Mouse (Mus musculus) hindbrain, embryonic 14.5 days (tissue): ENCODE measurements around the gene Reg3a. TPM values are rescaled to one million over a fixed set of nuclear protein-coding genes. Genes with fewer than 3 reads are reported as not detected.
"Not testable (repeated sequence)": the region's sequence is repeated elsewhere in the genome, so short reads cannot be mapped to it uniquely, and the experiment has no call there.

Source experiments
- ATAC-seq: fragments of 200-750 bp; cut with Nextera tagmentation; 2 replicates; pipeline ENCODE4 v1.8.0; 2017; ENCODE audit warnings: moderate number of reproducible peaks, mild to moderate bottlenecking, moderate TSS enrichment, moderate library complexity; ENCODE audit not compliant: low FRiP score
- DNase-seq: peaks from one replicate; pipeline ENCODE4 v3.0.0-alpha.2; 2015; ENCODE audit warnings: low spot score
- H3K27ac ChIP-seq: fragments of 300-500 bp; sonication (generic); 2 replicates; pipeline ENCODE4 v1.5.1; 2014; ENCODE audit warnings: mild to moderate bottlenecking, moderate library complexity
- H3K27me3 ChIP-seq: fragments of 300-500 bp; sonication (generic); 2 replicates; pipeline ENCODE4 v1.6.1; 2014; ENCODE audit warnings: mild to moderate bottlenecking, low read length, mixed read lengths; ENCODE audit not compliant: control insufficient read depth, insufficient read depth
- H3K36me3 ChIP-seq: fragments of 300-500 bp; sonication (generic); replicated peaks from 2 replicates; pipeline ENCODE4 v1.6.1; 2014; ENCODE audit not compliant: control insufficient read depth, insufficient read depth
- H3K4me1 ChIP-seq: fragments of 300-500 bp; sonication (generic); replicated peaks from 2 replicates; pipeline ENCODE4 v1.6.1; 2014; ENCODE audit warnings: antibody characterized with exemption, low read length, mixed read lengths; ENCODE audit not compliant: control insufficient read depth, insufficient read depth
- H3K4me2 ChIP-seq: fragments of 300-500 bp; sonication (generic); replicated peaks from 2 replicates; pipeline ENCODE4 v1.6.1; 2014; ENCODE audit warnings: mild to moderate bottlenecking, moderate library complexity
- H3K4me3 ChIP-seq: fragments of 300-500 bp; sonication (generic); replicated peaks from 2 replicates; pipeline ENCODE4 v1.5.1; 2014; ENCODE audit warnings: mild to moderate bottlenecking, low read length
- H3K9ac ChIP-seq: fragments of 300-500 bp; sonication (generic); 2 replicates; pipeline ENCODE4 v1.6.1; 2014
- H3K9me3 ChIP-seq: fragments of 300-500 bp; sonication (generic); 2 replicates; pipeline ENCODE4 v1.6.1; 2016; ENCODE audit warnings: low read length; ENCODE audit not compliant: control insufficient read depth
- WGBS: fragments of 180-500 bp; shearing (Covaris S2); extraction: QIAGEN DNeasy Blood & Tissue Kit; methylation state at CpG from one replicate; pipeline ENCODE4 v1.1.7; 2014; 5-methylcytosine and 5-hydroxymethylcytosine counted together
- polyA plus RNA-seq: library from polyadenylated mRNA; unstranded; fragments of >200 nt; fragmentation: Nextera tagmentation; extraction: Ambion mirVana; gene quantifications from 2 replicates; pipeline ENCODE4 v1.2.1, GENCODE M21; 2014

Reg3a gene
- polyA plus RNA-seq, 1 experiment from 2014 or later: not detected

- not testable (repeated sequence) for H3K9ac ChIP-seq, H3K4me2 ChIP-seq, H3K4me3 ChIP-seq, H3K4me1 ChIP-seq, H3K9me3 ChIP-seq, H3K36me3 ChIP-seq, H3K27me3 ChIP-seq, ATAC-seq, H3K27ac ChIP-seq, DNase-seq
Measured at GRCm38 (mm10) chr6:78422411-78422810, 41.9 kb downstream of the Reg3a start, which contains the start of gene Reg1. Reg1 (plus strand) TSS chr6:78422711.

GRCm38 (mm10) chr6:78425497-78425896 lies 45.0 kb downstream of the Reg3a start:
- Histone ChIP-seq H3K4me1 (no peaks in the 10 kb centered on the region), H3K9ac (no peak overlapping the region), H3K4me3 (no peak overlapping the region), H3K36me3 (no peaks in the 10 kb centered on the region), H3K9me3 (no peaks in the 10 kb centered on the region), H3K27ac (no peak overlapping the region), H3K27me3 (no peaks in the 10 kb centered on the region), H3K4me2 (no peak overlapping the region)
- ATAC-seq: no peak
- WGBS: 79% methylated on average over 3 of the region's 3 CpGs
- DNase-seq: no peak

Other genes with a start within 250 kb of the Reg3a start
- 3.3 and 4.5 TPM in 2 replicates for gene Reg3b, start 10.1 kb upstream of the Reg3a start, polyA plus RNA-seq
- not detected in 2 replicates for gene Reg3d, start 1.8 kb upstream of the Reg3a start, polyA plus RNA-seq
- gene Reg2, start 14.9 kb downstream of the Reg3a start, polyA plus RNA-seq: not detected in 2 replicates
- gene Reg1, start 42.0 kb downstream of the Reg3a start, polyA plus RNA-seq: not detected in 2 replicates
- gene Reg3g, start 88.2 kb downstream of the Reg3a start, polyA plus RNA-seq: not detected in 2 replicates